Mouse (Mus musculus) limb, embryonic 12.5 days (tissue): ENCODE data around the gene Bpifa2. TPM values are rescaled to one million over a fixed set of nuclear protein-coding genes. Genes with fewer than 3 reads are reported as not detected.

Experiments
- ATAC-seq: fragments of 200-750 bp; cut with Nextera tagmentation; 2 replicates; pipeline ENCODE4 v1.8.0; 2017; ENCODE audit warnings: low read depth, moderate TSS enrichment; ENCODE audit not compliant: insufficient number of reproducible peaks, insufficient read depth, low FRiP score, low TSS enrichment
- H3K27ac ChIP-seq: fragments of 300-500 bp; sonication (generic); 2 replicates; pipeline ENCODE4 v1.5.1; 2016; ENCODE audit warnings: mild to moderate bottlenecking, moderate library complexity
- H3K27me3 ChIP-seq: fragments of 300-500 bp; sonication (generic); 2 replicates; pipeline ENCODE4 v1.6.1; 2016; ENCODE audit warnings: mild to moderate bottlenecking, moderate library complexity
- H3K36me3 ChIP-seq: fragments of 300-500 bp; sonication (generic); 2 replicates; pipeline ENCODE4 v1.6.1; 2016; ENCODE audit warnings: mild to moderate bottlenecking, moderate library complexity
- H3K4me1 ChIP-seq: fragments of 300-500 bp; sonication (generic); replicated peaks from 2 replicates; pipeline ENCODE4 v1.6.1; 2016
- H3K4me2 ChIP-seq: fragments of 300-500 bp; sonication (generic); 2 replicates; pipeline ENCODE4 v1.6.1; 2016; ENCODE audit warnings: mild to moderate bottlenecking, moderate library complexity
- H3K4me3 ChIP-seq: fragments of 300-500 bp; sonication (generic); replicated peaks from 2 replicates; pipeline ENCODE4 v1.5.1; 2016; ENCODE audit warnings: mild to moderate bottlenecking
- H3K9ac ChIP-seq: fragments of 300-500 bp; sonication (generic); replicated peaks from 2 replicates; pipeline ENCODE4 v1.6.1; 2016; ENCODE audit warnings: mild to moderate bottlenecking, moderate library complexity
- H3K9me3 ChIP-seq: fragments of 300-500 bp; sonication (generic); 2 replicates; pipeline ENCODE4 v1.6.1; 2016; ENCODE audit warnings: mild to moderate bottlenecking, moderate library complexity
- WGBS: fragments of 180-500 bp; shearing (Covaris S2); methylation state at CpG from one replicate; pipeline ENCODE4 v1.1.7; 2016; 5-methylcytosine and 5-hydroxymethylcytosine counted together
- polyA plus RNA-seq: library from polyadenylated mRNA; unstranded; fragments of >200 nt; fragmentation: Nextera tagmentation; extraction: Ambion mirVana; gene quantifications from 2 replicates; pipeline ENCODE4 v1.2.1, GENCODE M21; 2016

Bpifa2 gene
- polyA plus RNA-seq, result not detected in 2 replicates

DNA sequence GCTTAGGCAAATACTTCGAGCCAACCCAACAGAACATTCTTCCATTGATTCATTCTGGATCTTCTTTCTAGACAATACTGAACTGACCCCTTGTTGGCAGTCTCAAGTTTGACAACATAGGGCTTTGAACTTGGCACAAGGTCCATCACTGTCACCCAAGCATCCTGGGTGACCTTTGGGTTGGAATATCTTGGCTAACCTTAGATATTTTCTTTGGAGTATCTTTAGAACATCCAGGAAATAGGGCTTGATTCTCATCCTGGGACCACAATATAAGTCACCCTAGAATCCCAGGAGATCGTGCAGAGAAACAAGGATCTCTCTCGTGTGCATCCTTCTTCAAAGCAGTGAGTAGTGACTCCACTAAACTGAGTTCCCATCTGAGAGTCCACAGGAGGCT lies at the start of gene Bpifa2:
TSS of gene Bpifa2 (plus strand) at position 301 of the 400 bp plus-strand sequence.
- no peaks in the 10 kb centered on the region for H3K9me3 ChIP-seq
- no peak within 1 kb of the TSS for H3K9ac ChIP-seq
- no peak within 1 kb of the TSS for H3K4me2 ChIP-seq
- no peaks in the 10 kb centered on the region for H3K4me1 ChIP-seq
- H3K27me3 ChIP-seq, result no peaks in the 10 kb centered on the region
- H3K4me3 ChIP-seq, result no peak within 1 kb of the TSS
- 82% methylated on average over 3 of the region's 3 CpGs for WGBS
- H3K36me3 ChIP-seq, result no peaks in the 10 kb centered on the region
- no peak within 1 kb of the TSS for H3K27ac ChIP-seq
- no peak for ATAC-seq

DNA sequence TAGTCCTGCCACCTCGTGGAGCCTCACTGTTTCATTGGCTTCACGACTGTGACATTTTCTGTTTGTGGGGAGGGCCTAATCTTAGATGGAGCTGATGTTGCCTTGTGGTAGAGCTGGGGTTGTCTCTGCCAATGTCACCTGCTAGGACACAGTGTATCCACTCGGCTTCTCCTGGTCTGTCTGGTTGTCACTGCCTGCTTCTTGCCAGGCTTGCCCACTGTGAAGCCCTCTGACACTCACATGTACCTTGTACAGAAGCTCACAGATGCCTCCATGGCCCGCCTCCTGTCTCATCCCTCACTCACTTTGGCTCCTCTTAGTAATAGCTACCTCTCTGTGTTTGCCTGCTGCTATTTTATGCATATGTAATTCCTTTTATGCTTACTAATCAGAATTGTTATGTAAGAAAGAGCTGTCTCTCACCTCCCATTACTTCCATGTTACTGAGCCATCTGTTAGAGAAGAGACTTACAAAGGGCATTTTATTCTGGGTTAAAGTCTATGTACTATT lies 45.2 kb upstream of the Bpifa2 start:
- ATAC-seq, result no peak
- Histone ChIP-seq H3K4me1 (no peaks in the 10 kb centered on the region), H3K36me3 (no peaks in the 10 kb centered on the region), H3K4me3 (no peak overlapping the region), H3K9ac (no peak overlapping the region), H3K9me3 (no peaks in the 10 kb centered on the region), H3K27ac (no peak overlapping the region), H3K27me3 (no peaks in the 10 kb centered on the region; the same call in 1 of the 2 replicates), H3K4me2 (no peak overlapping the region)
- WGBS, result 72% methylated on average over 4 of the region's 4 CpGs

DNA sequence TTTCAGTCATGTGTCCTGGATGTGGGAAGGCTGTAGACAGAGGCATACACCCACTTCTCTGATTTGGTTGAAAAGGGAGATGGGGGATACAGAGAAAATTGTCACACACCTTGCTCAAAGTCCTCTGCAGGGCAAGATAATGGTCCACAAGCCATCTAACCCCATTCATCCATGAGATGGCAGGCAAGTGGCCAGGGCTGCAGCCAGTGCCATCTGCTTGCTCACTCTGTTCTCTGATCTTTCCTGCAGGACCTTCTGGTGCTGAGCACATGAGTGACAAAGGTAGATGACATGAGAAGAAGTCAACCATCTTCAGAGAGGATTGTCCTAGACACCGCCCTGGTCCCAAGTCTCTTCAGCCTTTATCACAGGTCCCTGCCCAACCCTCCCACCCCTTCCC lies 44.7 kb upstream of the Bpifa2 start:
- no peaks in the 10 kb centered on the region for H3K36me3 ChIP-seq
- H3K27me3 ChIP-seq, result no peaks in the 10 kb centered on the region; the same call in 1 of the 2 replicates
- H3K4me3 ChIP-seq, result no peak overlapping the region
- no peak for ATAC-seq
- WGBS, result 84% methylated on average over 1 of the region's 1 CpGs
- no peaks in the 10 kb centered on the region for H3K4me1 ChIP-seq
- H3K9me3 ChIP-seq, result no peaks in the 10 kb centered on the region
- no peak overlapping the region for H3K27ac ChIP-seq
- no peak overlapping the region for H3K4me2 ChIP-seq
- H3K9ac ChIP-seq, result no peak overlapping the region

DNA sequence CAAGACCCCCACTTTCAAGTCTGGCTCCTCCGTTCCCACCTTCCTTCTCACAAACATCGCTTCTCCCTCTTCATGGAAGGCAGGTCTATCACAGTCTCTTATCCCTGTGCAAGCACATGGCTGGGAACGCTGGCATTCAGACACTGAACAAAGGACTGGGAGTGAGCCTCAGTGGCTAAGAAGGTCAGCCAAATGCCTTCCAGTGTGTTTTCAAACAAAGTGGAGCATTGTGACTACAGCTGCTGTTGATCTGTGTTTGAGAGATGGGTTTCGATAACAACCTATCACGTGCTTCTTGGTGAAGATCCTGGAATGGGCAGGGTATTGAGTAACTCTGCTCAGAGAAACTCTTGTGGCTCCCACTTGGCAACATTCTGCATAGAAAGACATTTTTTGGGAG lies 37.8 kb upstream of the Bpifa2 start:
- Histone ChIP-seq H3K9ac (no peak overlapping the region), H3K4me1 (no peaks in the 10 kb centered on the region), H3K4me2 (no peak overlapping the region), H3K9me3 (no peaks in the 10 kb centered on the region), H3K27ac (no peak overlapping the region), H3K27me3 (peaks cover 3% of the 10 kb centered on the region; the same call in 1 of the 2 replicates), H3K36me3 (no peaks in the 10 kb centered on the region), H3K4me3 (no peak overlapping the region)
- 80% methylated on average over 5 of the region's 5 CpGs for WGBS
- no peak for ATAC-seq

DNA sequence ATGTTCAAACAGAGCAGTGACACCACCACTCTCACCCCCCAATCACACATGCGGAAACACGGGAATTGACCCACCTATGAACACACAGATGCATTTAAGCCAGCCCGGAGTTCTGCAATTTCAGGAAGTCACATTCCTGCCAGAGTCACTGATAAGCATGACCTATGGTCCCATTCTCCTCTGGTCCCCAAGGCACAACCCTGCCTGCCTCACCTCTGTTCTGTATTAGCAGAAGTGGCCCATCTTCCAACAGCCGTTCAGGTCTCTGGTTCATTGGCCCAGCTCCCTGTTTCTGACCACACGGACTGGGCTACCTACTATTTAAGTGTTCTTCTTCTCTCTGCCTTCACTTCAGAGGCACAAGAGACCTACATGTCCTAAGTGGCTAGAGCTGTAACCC lies 33.5 kb upstream of the Bpifa2 start, which contains the start of gene Bpifa6:
TSS of gene Bpifa6 (plus strand) at position 364 of the 400 bp plus-strand sequence.
- no peak within 1 kb of the TSS for H3K9ac ChIP-seq
- no peaks in the 10 kb centered on the region for H3K27me3 ChIP-seq
- H3K4me2 ChIP-seq, result no peak within 1 kb of the TSS
- H3K36me3 ChIP-seq, result no peaks in the 10 kb centered on the region
- no peaks in the 10 kb centered on the region for H3K4me1 ChIP-seq
- no peak within 1 kb of the TSS for H3K4me3 ChIP-seq
- WGBS, result 70% methylated on average over 5 of the region's 5 CpGs
- ATAC-seq, result no peak
- H3K27ac ChIP-seq, result no peak within 1 kb of the TSS
- no peaks in the 10 kb centered on the region for H3K9me3 ChIP-seq

DNA sequence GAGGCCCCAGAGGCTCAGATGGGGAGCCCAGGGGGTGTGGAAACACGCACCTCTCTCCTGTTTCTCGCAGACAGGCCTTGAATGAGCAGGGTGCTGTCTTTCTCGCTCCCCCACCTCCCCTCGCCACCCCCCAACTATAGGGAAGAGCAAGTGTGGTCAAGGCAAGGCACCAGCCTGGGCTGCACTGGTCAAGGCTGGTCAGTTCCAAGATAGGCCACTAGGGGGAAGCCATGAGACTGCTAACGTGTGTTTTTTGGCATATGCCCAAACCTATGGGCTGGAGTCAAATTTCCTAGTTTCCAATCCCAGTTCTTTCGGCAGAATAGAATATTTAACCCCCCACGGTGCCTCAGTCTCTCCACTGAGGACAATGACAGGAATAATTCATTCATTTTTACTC lies 12.3 kb upstream of the Bpifa2 start:
- peak; percentile 57; the same call in 1 of the 2 replicates for ATAC-seq
- H3K9ac ChIP-seq, result no peak overlapping the region
- no peaks in the 10 kb centered on the region for H3K9me3 ChIP-seq
- no peak overlapping the region for H3K4me3 ChIP-seq
- no peaks in the 10 kb centered on the region; the same call in 1 of the 2 replicates for H3K4me1 ChIP-seq
- WGBS, result 7% methylated on average over 7 of the region's 7 CpGs
- H3K4me2 ChIP-seq, result no peak overlapping the region
- H3K27ac ChIP-seq, result no peak overlapping the region
- H3K36me3 ChIP-seq, result no peaks in the 10 kb centered on the region
- no peaks in the 10 kb centered on the region for H3K27me3 ChIP-seq

DNA sequence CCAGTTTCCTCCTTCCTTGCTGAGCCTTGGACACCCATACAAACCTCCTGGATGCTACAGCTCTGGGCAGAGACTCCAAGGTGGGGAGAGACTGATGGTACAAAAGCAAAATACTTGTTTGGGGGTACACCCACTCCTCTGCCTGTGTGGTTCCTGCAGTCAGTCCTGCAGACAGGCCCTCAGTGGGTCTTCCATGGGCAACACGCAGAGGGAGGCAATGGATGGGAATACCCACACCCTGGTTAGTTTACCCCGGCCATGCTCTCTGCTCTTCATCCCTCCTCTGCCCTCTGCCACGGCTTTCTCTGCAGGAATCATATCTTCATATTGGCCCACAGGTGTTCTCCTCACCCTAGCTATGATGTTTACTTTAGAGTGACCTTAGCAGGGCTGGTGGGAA lies 7.6 kb upstream of the Bpifa2 start:
- H3K36me3 ChIP-seq, result no peaks in the 10 kb centered on the region
- no peak overlapping the region for H3K4me3 ChIP-seq
- no peaks in the 10 kb centered on the region for H3K27me3 ChIP-seq
- H3K27ac ChIP-seq, result no peak overlapping the region
- H3K4me1 ChIP-seq, result no peaks in the 10 kb centered on the region; the same call in 1 of the 2 replicates
- ATAC-seq, result no peak
- H3K4me2 ChIP-seq, result no peak overlapping the region
- H3K9ac ChIP-seq, result no peak overlapping the region
- no peaks in the 10 kb centered on the region for H3K9me3 ChIP-seq
- 84% methylated on average over 3 of the region's 3 CpGs for WGBS

DNA sequence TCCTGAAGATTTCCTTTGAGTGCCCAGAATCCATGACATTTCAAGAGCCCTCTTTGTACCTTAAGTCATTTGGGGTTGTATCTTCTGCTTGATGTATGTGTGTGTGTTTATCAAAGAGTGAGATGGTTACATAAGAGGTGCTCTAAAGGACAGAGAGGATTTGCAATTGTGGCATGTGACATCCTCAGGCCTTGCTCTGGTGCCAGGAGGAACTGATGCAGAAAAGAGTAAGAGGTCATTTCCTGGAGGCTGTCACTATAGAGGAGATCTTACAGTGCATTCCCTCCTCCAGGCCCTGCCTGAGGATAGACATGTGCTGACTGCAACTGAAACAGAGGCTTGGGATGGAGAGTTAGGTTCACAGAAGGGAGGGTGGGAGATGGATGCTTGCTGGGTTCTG lies 7.0 kb upstream of the Bpifa2 start:
- Histone ChIP-seq H3K27ac (no peak overlapping the region), H3K27me3 (no peaks in the 10 kb centered on the region), H3K36me3 (no peaks in the 10 kb centered on the region), H3K9ac (no peak overlapping the region), H3K4me3 (no peak overlapping the region), H3K4me2 (no peak overlapping the region), H3K9me3 (no peaks in the 10 kb centered on the region), H3K4me1 (no peaks in the 10 kb centered on the region; the same call in 1 of the 2 replicates)
- no peak for ATAC-seq

DNA sequence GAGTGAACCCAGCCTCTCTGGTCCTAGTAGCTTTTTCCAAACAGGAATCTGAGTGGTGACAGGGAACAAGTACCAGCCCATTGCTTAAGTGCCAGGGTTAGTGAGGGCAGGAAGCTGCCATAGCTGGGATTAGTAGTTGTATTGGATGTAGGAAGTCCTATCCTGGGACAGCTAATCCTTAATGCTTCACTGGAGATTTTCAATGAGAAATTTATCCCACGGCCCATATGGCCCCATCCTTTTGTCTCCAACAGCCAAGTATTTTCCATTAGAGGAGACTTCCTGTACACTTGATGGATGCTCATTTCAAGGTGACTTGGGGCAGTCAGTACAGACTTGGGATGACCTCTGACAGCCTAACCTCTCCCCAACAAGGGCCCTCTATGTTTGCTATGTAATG lies 3.6 kb upstream of the Bpifa2 start:
- H3K4me3 ChIP-seq, result no peak overlapping the region
- H3K36me3 ChIP-seq, result no peaks in the 10 kb centered on the region
- H3K9me3 ChIP-seq, result no peaks in the 10 kb centered on the region
- no peak overlapping the region for H3K4me2 ChIP-seq
- H3K27ac ChIP-seq, result no peak overlapping the region
- H3K4me1 ChIP-seq, result no peaks in the 10 kb centered on the region
- no peaks in the 10 kb centered on the region for H3K27me3 ChIP-seq
- 67% methylated on average over 1 of the region's 1 CpGs for WGBS
- ATAC-seq, result no peak
- H3K9ac ChIP-seq, result no peak overlapping the region

DNA sequence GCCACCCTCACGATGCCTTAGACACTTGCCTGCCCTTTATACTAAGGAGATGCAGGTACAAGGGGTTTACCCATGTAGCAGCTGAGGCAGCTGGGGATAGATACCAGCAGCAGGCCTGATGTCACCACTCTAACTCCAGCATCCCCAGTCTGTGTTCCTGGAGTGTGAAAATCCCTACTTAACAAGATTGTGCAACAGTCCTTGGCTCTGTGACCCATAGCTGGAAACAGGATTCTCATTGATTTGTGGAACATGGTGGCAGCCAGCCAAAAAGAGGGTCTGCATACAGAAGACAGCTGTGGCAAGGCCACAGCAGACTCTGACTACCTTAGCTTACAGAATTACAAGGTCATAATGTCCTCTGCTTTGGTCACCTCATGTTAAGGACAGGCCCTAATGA lies 3.0 kb upstream of the Bpifa2 start:
- no peaks in the 10 kb centered on the region for H3K4me1 ChIP-seq
- no peak overlapping the region for H3K9ac ChIP-seq
- no peak overlapping the region for H3K4me3 ChIP-seq
- no peak overlapping the region for H3K4me2 ChIP-seq
- no peaks in the 10 kb centered on the region for H3K27me3 ChIP-seq
- H3K9me3 ChIP-seq, result no peaks in the 10 kb centered on the region
- H3K36me3 ChIP-seq, result no peaks in the 10 kb centered on the region
- WGBS, result 90% methylated on average over 1 of the region's 1 CpGs
- no peak overlapping the region for H3K27ac ChIP-seq
- no peak for ATAC-seq

DNA sequence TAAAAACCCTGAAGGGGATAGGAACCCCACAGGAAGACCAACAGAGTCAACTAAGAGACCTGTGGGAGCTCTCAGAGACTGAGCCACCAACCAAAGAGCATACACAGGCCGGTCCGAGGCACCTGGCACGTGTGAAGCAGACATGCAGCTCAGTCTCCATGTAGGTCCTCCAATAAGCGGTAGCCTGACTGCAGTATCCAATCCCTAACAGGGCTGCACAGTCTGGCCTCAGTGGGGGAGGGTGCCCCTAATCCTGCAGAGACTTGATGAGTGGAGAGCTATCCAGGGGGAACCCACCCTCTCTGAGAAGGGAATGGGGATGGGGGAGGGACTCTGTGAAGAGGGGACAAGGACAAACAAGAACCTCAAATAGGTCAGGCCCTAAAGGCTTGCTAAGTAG lies 2.3 kb upstream of the Bpifa2 start:
- Histone ChIP-seq H3K4me1 (no peaks in the 10 kb centered on the region), H3K9me3 (no peaks in the 10 kb centered on the region), H3K4me3 (no peak overlapping the region), H3K27ac (no peak overlapping the region), H3K36me3 (no peaks in the 10 kb centered on the region), H3K4me2 (no peak overlapping the region), H3K9ac (no peak overlapping the region), H3K27me3 (no peaks in the 10 kb centered on the region)
- ATAC-seq, result no peak
- WGBS, result 82% methylated on average over 4 of the region's 4 CpGs

DNA sequence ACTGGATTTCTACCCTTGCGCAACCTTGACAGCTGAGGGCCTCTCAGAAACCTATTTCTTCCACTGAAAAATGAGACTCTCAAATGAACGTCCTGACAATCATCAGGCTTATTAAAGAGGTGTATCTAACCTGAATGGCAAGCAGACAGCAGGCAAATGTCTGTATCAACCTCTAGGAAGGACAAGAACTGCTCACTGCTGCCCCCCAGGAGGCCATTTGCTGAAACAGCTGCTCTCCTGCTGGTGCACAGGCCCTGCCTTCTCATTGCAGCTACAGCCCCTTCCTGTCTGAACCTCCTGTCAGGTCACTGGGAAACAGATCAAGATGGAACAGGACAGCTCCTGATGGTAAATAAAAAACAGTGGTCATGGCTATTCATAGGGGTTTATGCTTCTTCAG lies 1.7 kb upstream of the Bpifa2 start:
- no peak overlapping the region for H3K9ac ChIP-seq
- H3K9me3 ChIP-seq, result no peaks in the 10 kb centered on the region
- 79% methylated on average over 2 of the region's 2 CpGs for WGBS
- H3K4me1 ChIP-seq, result no peaks in the 10 kb centered on the region
- H3K36me3 ChIP-seq, result no peaks in the 10 kb centered on the region
- H3K27ac ChIP-seq, result no peak overlapping the region
- no peak overlapping the region for H3K4me3 ChIP-seq
- no peak overlapping the region for H3K4me2 ChIP-seq
- no peaks in the 10 kb centered on the region for H3K27me3 ChIP-seq
- ATAC-seq, result no peak
